ENCODE assay signal across 10 mouse cellular contexts in genomic region chr6:5413282-5413681, GRCm38 (mm10). TPM values are rescaled to one million over a fixed set of nuclear protein-coding genes. Genes with fewer than 3 reads are reported as not detected.
DNase-seq lines count a peak whose midpoint lies in the region; ATAC-seq and TF ChIP-seq lines count a peak whose summit lies in the region.
"Had no signal": no experiment of that assay in that cellular context is flagged by ENCODE, and none has a peak within 500 bp of the region (broad histone marks: within the 10 kb centered on the region; RNA-seq: fewer than 3 reads in every experiment).

No protein-coding gene starts in this region.

- no peak for ATAC-seq in forebrain, embryonic 11.5 days (replicated peaks; ENCODE audit: low FRiP score)
- peak; percentile 55; the same call in 1 of the 2 replicates for ATAC-seq in lung, postnatal 0 days
- no peak for ATAC-seq in neural tube, embryonic 15.5 days (ENCODE audit: low FRiP score)

- H3K4me1 ChIP-seq in forebrain, embryonic 10.5 days: peaks cover 44% of the 10 kb centered on the region
- H3K4me1 ChIP-seq in forebrain, embryonic 11.5 days (replicated peaks; ENCODE audit: control insufficient read depth, insufficient read depth, low read length): peaks cover 11% of the 10 kb centered on the region
- H3K4me1 ChIP-seq in lung, postnatal 0 days (ENCODE audit: insufficient read depth, low read depth, low read length): no peaks in the 10 kb centered on the region
- peaks cover 10% of the 10 kb centered on the region for H3K4me1 ChIP-seq in neural tube, embryonic 15.5 days
- H3K4me1 ChIP-seq in hindbrain, embryonic 10.5 days (replicated peaks): peaks cover 10% of the 10 kb centered on the region

- no peak overlapping the region for H3K4me3 ChIP-seq in forebrain, embryonic 10.5 days
- H3K4me3 ChIP-seq in forebrain, embryonic 11.5 days (ENCODE audit: low read depth, low read length): no peak overlapping the region
- H3K4me3 ChIP-seq in lung, postnatal 0 days (ENCODE audit: low read depth, low read length): no peak overlapping the region
- H3K4me3 ChIP-seq in neural tube, embryonic 15.5 days (replicated peaks): no peak overlapping the region
- no peak overlapping the region for H3K4me3 ChIP-seq in hindbrain, embryonic 10.5 days
- H3K4me3 ChIP-seq: limb, embryonic 15.5 days had no signal

- H3K4me2 ChIP-seq in forebrain, embryonic 11.5 days (ENCODE audit: low read depth, low read length, severe bottlenecking): no peak overlapping the region
- H3K4me2 ChIP-seq in lung, postnatal 0 days (replicated peaks; ENCODE audit: low read depth, low read length): no peak overlapping the region
- no peak overlapping the region for H3K4me2 ChIP-seq in neural tube, embryonic 15.5 days
- H3K4me2 ChIP-seq: limb, embryonic 15.5 days had no signal

- no peaks in the 10 kb centered on the region for H3K27me3 ChIP-seq in forebrain, embryonic 10.5 days (ENCODE audit: poor library complexity, severe bottlenecking)
- H3K27me3 ChIP-seq in forebrain, embryonic 11.5 days (ENCODE audit: control insufficient read depth, insufficient read depth, low read length): no peaks in the 10 kb centered on the region
- H3K27me3 ChIP-seq in lung, postnatal 0 days (replicated peaks; ENCODE audit: insufficient read depth, low read length): no peaks in the 10 kb centered on the region
- H3K27me3 ChIP-seq in neural tube, embryonic 15.5 days (replicated peaks): no peaks in the 10 kb centered on the region
- no peaks in the 10 kb centered on the region for H3K27me3 ChIP-seq in hindbrain, embryonic 10.5 days (ENCODE audit: insufficient read depth, poor library complexity, severe bottlenecking)
- H3K27me3 ChIP-seq: CH12.LX; limb, embryonic 15.5 days had no signal

- WGBS in forebrain, embryonic 10.5 days: 66% methylated on average over 8 of the region's 8 CpGs
- WGBS in forebrain, embryonic 11.5 days: 60% methylated on average over 8 of the region's 8 CpGs
- WGBS in lung, postnatal 0 days: 21% methylated on average over 8 of the region's 8 CpGs
- WGBS in neural tube, embryonic 15.5 days: 53% methylated on average over 8 of the region's 8 CpGs
- WGBS in hindbrain, embryonic 10.5 days: 61% methylated on average over 8 of the region's 8 CpGs

- TF ChIP-seq CTCF in lung, postnatal 0 days (IDR thresholded peaks at IDR 0.05): no peak

- no peak for DNase-seq in forebrain, embryonic 10.5 days (ENCODE audit: extremely low spot score, low spot score)
- no peak for DNase-seq in forebrain, embryonic 11.5 days (ENCODE audit: low spot score)
- DNase-seq in 416B (ENCODE audit: low read depth): peak; percentile 28
- DNase-seq in gastrocnemius, adult 8-10 months (ENCODE audit: low spot score in 2 of 2): peak; percentile 47 to 64
- peak; percentile 56 for DNase-seq in lung, postnatal 0 days (ENCODE audit: low spot score)
- DNase-seq in hindbrain, embryonic 10.5 days (ENCODE audit: low spot score): no peak
- no peak for DNase-seq in layer of hippocampus, postnatal 36 days

- no peak overlapping the region for H3K9ac ChIP-seq in forebrain, embryonic 11.5 days (ENCODE audit: low read length)
- no peak overlapping the region for H3K9ac ChIP-seq in lung, postnatal 0 days (replicated peaks; ENCODE audit: low read depth)
- H3K9ac ChIP-seq in neural tube, embryonic 15.5 days (replicated peaks): no peak overlapping the region
- H3K9ac ChIP-seq: limb, embryonic 15.5 days had no signal

- H3K36me3 ChIP-seq in forebrain, embryonic 10.5 days (replicated peaks): no peaks in the 10 kb centered on the region
- no peaks in the 10 kb centered on the region for H3K36me3 ChIP-seq in forebrain, embryonic 11.5 days (ENCODE audit: control insufficient read depth, insufficient read depth, low read length)
- no peaks in the 10 kb centered on the region for H3K36me3 ChIP-seq in lung, postnatal 0 days (ENCODE audit: insufficient read depth, low read length)
- no peaks in the 10 kb centered on the region for H3K36me3 ChIP-seq in neural tube, embryonic 15.5 days
- H3K36me3 ChIP-seq in hindbrain, embryonic 10.5 days: no peaks in the 10 kb centered on the region
- H3K36me3 ChIP-seq: limb, embryonic 15.5 days had no signal

- H3K27ac ChIP-seq in forebrain, embryonic 10.5 days: peak overlapping the region; percentile 56; the same call in 1 of the 2 replicates
- H3K27ac ChIP-seq in forebrain, embryonic 11.5 days (ENCODE audit: low read depth, low read length): no peak overlapping the region
- no peak overlapping the region for H3K27ac ChIP-seq in lung, postnatal 0 days (ENCODE audit: low read length)
- no peak overlapping the region for H3K27ac ChIP-seq in neural tube, embryonic 15.5 days (replicated peaks)
- H3K27ac ChIP-seq in hindbrain, embryonic 10.5 days: no peak overlapping the region; the same call in 1 of the 2 replicates
- H3K27ac ChIP-seq: limb, embryonic 15.5 days had no signal

- no peaks in the 10 kb centered on the region for H3K9me3 ChIP-seq in forebrain, embryonic 10.5 days
- H3K9me3 ChIP-seq in forebrain, embryonic 11.5 days (ENCODE audit: control insufficient read depth, low read length): no peaks in the 10 kb centered on the region
- H3K9me3 ChIP-seq in lung, postnatal 0 days (ENCODE audit: low read length): no peaks in the 10 kb centered on the region
- H3K9me3 ChIP-seq in neural tube, embryonic 15.5 days (replicated peaks): no peaks in the 10 kb centered on the region
- no peaks in the 10 kb centered on the region for H3K9me3 ChIP-seq in hindbrain, embryonic 10.5 days
- H3K9me3 ChIP-seq: limb, embryonic 15.5 days had no signal

- no peak for TF ChIP-seq EP300 in lung, postnatal 0 days (IDR thresholded peaks at IDR 0.05)

RNA-seq across cellular contexts. Expression of gene Asb4, which starts 30.1 kb away (rescaled TPM):
- polyA plus RNA-seq in forebrain, embryonic 10.5 days (2016; fragmentation: Nextera tagmentation; extraction: Ambion mirVana): 23.0 and 25.3 TPM in 2 replicates
- 33.4 and 34.1 TPM in 2 replicates for polyA plus RNA-seq in forebrain, embryonic 11.5 days (2014; fragmentation: Nextera tagmentation; extraction: Ambion mirVana)
- total RNA-seq in gastrocnemius, adult 8-10 months (2022): 10 to 100 TPM in 2 of 4 experiments, 1 to 10 TPM in 2; 8.2 to 16.9 (median 11.2) TPM
- polyA plus RNA-seq in lung, postnatal 0 days (2015; fragmentation: Nextera tagmentation; extraction: Ambion mirVana): 2.1 and 2.2 TPM in 2 replicates
- 11.4 and 11.5 TPM in 2 replicates for polyA plus RNA-seq in neural tube, embryonic 15.5 days (2015; fragmentation: Nextera tagmentation; extraction: Ambion mirVana)
- 22.0 and 24.3 TPM in 2 replicates for polyA plus RNA-seq in hindbrain, embryonic 10.5 days (2016; fragmentation: Nextera tagmentation; extraction: Ambion mirVana)
- total RNA-seq in layer of hippocampus, postnatal 36 days (2021): under 1 TPM; 0.50 to 0.71 TPM

Comparison
In these comparisons a context has a peak if more than half of its experiments do, and no peak if none do; other contexts are left out.
1. DNase-seq: peak in 416B (single experiment), gastrocnemius, adult 8-10 months (2 of 2) and lung, postnatal 0 days (single experiment); none in forebrain, embryonic 10.5 days (single experiment), forebrain, embryonic 11.5 days (single experiment), hindbrain, embryonic 10.5 days (single experiment) and layer of hippocampus, postnatal 36 days (0 of 2).